Mouse (Mus musculus) gastrocnemius, postnatal 10 days (tissue): ENCODE data around the gene Sult2a3. TPM values are rescaled to one million over a fixed set of nuclear protein-coding genes. Genes with fewer than 3 reads are reported as not detected.
"Not testable (repeated sequence)": the region's sequence is repeated elsewhere in the genome, so short reads cannot be mapped to it uniquely, and the experiment has no call there.

Experiments used
- DNase-seq: peaks from one replicate; pipeline ENCODE4 v3.0.0; 2021; ENCODE audit warnings: mixed read lengths
- long read RNA-seq, 2 experiments: library from polyadenylated mRNA; stranded (forward); transcript quantifications; one replicate each; pipeline ENCODE4 v2.0.0; 2021
- total RNA-seq, 2 experiments: library from RNA; stranded (reverse); gene quantifications; 2 replicates each; pipeline ENCODE4 v1.2.3; 2021

The Sult2a3 gene
- total RNA-seq = not detected
- long read RNA-seq, experiment 1 = 0 reads
- long read RNA-seq, experiment 2 = 0 reads

- no peak for DNase-seq
Measured at GRCm38 (mm10) chr7:14122944-14123343, at the start of gene Sult2a3. TSS of gene Sult2a3 (minus strand) at chr7:14123044.

- DNase-seq = no peak
Measured at GRCm38 (mm10) chr7:14120436-14120835, 2.4 kb downstream of the Sult2a3 start.

DNA sequence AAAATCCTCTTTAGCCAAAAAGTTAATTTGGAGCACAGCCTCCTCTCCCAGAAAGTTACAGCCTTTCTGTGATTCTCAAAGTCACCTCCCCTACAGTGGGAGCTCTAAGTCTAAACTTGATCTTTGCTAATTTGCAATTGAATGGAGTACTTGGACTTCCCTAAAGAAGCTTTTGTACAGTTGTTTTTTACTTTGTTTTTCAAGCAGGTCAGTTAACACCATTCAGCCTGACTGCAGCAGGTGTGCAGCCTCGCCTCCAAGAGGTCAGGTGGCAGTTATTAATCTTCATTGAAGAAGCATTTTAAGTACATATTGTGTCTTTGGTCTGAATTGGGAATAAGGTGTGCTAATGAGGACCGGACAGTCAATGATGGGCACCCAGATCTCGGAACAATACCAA is 3.0 kb downstream of the Sult2a3 start:
- not testable (repeated sequence) for DNase-seq

DNA sequence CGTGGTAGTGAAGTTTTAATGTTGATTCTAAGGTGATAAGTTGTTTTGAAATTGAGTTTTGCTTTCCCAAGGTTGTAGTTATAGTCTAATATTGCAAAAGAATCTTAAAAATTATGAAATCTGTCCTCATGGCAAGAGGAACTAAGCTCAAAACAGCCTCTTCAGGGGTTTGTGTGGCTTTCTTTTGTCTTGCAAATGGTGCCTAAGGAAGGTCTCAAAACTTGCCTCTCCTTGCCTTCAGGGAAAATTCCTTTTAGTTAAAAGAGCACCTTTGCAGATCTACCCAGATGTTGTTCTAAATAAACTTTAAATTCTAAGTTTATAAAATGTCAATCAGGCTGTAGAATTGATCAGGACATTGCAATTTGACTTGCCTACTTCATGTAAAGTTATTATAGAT is 6.1 kb downstream of the Sult2a3 start:
- DNase-seq = no peak

DNA sequence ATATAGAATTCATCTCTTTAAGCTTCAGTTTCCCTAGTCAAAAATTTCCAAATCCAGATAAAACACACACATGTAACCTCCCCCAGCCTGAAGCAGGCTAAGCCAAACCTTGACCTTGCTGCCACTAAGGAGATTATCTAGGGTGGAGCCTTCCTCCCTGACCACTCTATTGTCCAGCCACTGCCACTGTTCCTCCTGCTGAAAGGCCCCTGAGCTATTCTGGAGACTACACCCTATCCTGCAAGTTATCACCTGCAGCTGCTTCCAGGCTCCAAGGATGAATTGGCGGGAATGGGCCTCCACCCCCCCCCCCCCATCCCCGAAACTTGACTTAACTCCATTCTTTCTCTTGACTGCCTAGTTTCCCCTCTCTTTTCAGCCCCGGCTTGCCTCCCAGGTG is 8.4 kb downstream of the Sult2a3 start:
- not testable (repeated sequence) for DNase-seq

- not testable (repeated sequence) for DNase-seq
Measured at GRCm38 (mm10) chr7:14047821-14048220, 75.0 kb downstream of the Sult2a3 start.

DNA sequence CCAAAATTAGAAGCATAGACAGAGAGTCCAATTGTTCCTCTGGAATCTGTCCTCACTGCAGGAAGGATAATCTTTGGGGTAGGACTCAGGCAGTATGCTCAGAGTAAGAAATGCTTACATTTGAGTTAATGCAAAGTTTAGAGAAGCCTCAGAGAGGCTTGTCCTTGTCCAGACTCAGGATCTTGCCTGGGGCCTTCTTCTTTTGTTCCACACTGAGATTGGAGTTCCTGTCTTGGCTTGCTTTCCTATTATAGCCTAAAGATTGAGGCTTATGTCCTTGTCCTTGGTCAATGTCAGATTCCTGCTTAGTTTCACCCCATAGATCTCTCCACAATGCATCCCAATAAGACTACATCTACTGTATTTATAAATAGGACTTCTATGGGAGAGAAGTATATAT is 92.0 kb downstream of the Sult2a3 start:
- not testable (repeated sequence) for DNase-seq

Other genes starting within 250 kb of the Sult2a3 start
- not detected for gene Sult2a4, start 133.4 kb downstream of the Sult2a3 start, total RNA-seq
- gene Sult2a6, start 131.8 kb upstream of the Sult2a3 start, total RNA-seq = not detected
- not detected for gene Obox8, start 210.5 kb upstream of the Sult2a3 start, total RNA-seq